Comparison of ENCODE assay signal across 18 mouse cellular contexts in the genomic region with DNA sequence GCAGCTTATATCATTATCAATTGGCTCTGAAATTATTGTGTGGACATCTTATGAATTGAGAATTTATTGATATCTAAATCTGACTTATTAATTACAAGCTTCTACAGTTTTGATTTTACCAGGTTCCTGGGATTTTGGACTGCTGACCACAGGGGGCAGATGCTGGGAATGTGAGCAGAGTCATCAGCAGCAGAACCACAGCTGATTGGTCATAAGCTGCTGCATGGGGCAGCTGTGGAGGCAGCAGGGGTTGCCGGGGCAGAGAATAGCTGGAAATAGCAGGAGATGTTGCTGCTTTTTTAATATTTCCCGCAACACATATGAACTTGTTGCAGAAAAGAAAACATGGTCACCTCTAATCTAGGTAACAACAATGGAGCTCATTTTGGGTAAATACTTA.
"Had no signal": no experiment of that assay in that cellular context is flagged by ENCODE, and none has a peak within 500 bp of the region (broad histone marks: within the 10 kb centered on the region; RNA-seq: fewer than 3 reads in every experiment).

No protein-coding gene starts in this region.

- H3K4me2 ChIP-seq: intestine, embryonic 15.5 days; kidney, embryonic 15.5 days; limb, embryonic 13.5 days; neural tube, embryonic 15.5 days had no signal

- DNase-seq: kidney, adult 18-20 months; kidney, postnatal 14 days; layer of hippocampus, postnatal 36 days; left cerebral cortex, postnatal 4 days; lung, adult 18-20 months; lung, postnatal 36 days; right cerebral cortex, adult 18-20 months; right cerebral cortex, postnatal 25 days; thymus, adult 2 months; thymus, postnatal 25 days had no signal

- H3K4me1 ChIP-seq: intestine, embryonic 15.5 days; kidney, embryonic 15.5 days; limb, embryonic 13.5 days; neural tube, embryonic 15.5 days had no signal

- H3K9me3 ChIP-seq: intestine, embryonic 15.5 days; kidney, embryonic 15.5 days; limb, embryonic 13.5 days; midbrain, embryonic 10.5 days; neural tube, embryonic 15.5 days had no signal

- H3K9ac ChIP-seq: intestine, embryonic 15.5 days; kidney, embryonic 15.5 days; limb, embryonic 13.5 days; liver, embryonic 14.5 days; neural tube, embryonic 15.5 days had no signal

- H3K36me3 ChIP-seq: intestine, embryonic 15.5 days; neural tube, embryonic 15.5 days had no signal

- ATAC-seq: intestine, embryonic 15.5 days; lung, postnatal 0 days had no signal

- H3K27ac ChIP-seq: intestine, embryonic 15.5 days; kidney, embryonic 15.5 days; limb, embryonic 13.5 days; liver, embryonic 14.5 days; midbrain, embryonic 10.5 days; neural tube, embryonic 15.5 days had no signal

- H3K27me3 ChIP-seq: intestine, embryonic 15.5 days; kidney, embryonic 15.5 days; limb, embryonic 13.5 days; neural tube, embryonic 15.5 days had no signal

- H3K4me3 ChIP-seq: intestine, embryonic 15.5 days; kidney, embryonic 15.5 days; limb, embryonic 13.5 days; midbrain, embryonic 10.5 days; myocyte; neural tube, embryonic 15.5 days had no signal
